Mouse (Mus musculus): ENCODE measurements around the gene Slc25a47. TPM values are rescaled to one million over a fixed set of nuclear protein-coding genes. Genes with fewer than 3 reads are reported as not detected.
A peak's percentile ranks its signal among the peaks of the same experiment; 100 is the strongest.

Gene Slc25a47
- polyA plus RNA-seq, 1 experiment from 2014 or later: 10.0 TPM

DNA sequence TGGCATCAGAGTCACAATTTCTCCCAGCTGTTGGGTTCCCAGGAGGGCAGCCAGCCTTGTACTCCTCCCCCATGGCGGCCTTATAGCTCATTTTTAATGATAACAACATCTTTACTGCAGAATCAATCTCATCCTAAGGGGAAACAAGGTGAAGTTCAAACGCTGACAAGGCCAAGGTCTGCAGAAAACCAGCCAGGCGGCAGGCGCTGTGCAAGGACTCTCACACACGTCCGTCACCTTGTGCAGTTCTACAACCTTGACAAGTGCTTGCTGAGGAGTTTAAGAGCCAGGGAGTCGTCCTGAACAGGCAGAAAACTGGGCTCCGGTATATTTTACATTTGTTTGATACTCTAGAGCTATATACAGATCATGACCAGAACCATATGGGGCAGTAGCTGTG is 46.9 kb downstream of the Slc25a47 start:
- Histone ChIP-seq H3K36me3 (ENCODE audit: control insufficient read depth, insufficient read depth, low read length) (peaks cover 2% of the 10 kb centered on the region; the same call in 1 of the 2 replicates), H3K9me3 (ENCODE audit: control insufficient read depth, low read length) (no peaks in the 10 kb centered on the region), H3K4me2 (ENCODE audit: low read depth, low read length, severe bottlenecking) (no peak overlapping the region), H3K9ac (ENCODE audit: low read length) (no peak overlapping the region), H3K4me1 (replicated peaks; ENCODE audit: control insufficient read depth, insufficient read depth, low read length) (no peaks in the 10 kb centered on the region), H3K27ac (ENCODE audit: low read depth, low read length) (no peak overlapping the region), H3K27me3 (ENCODE audit: control insufficient read depth, insufficient read depth, low read length) (no peaks in the 10 kb centered on the region), H3K4me3 (ENCODE audit: low read depth, low read length) (no peak overlapping the region)
- DNase-seq (ENCODE audit: low spot score) (no peak), ATAC-seq (replicated peaks; ENCODE audit: low FRiP score) (no peak)
- 89% methylated on average over 8 of the region's 8 CpGs for whole genome bisulfite sequencing

DNA sequence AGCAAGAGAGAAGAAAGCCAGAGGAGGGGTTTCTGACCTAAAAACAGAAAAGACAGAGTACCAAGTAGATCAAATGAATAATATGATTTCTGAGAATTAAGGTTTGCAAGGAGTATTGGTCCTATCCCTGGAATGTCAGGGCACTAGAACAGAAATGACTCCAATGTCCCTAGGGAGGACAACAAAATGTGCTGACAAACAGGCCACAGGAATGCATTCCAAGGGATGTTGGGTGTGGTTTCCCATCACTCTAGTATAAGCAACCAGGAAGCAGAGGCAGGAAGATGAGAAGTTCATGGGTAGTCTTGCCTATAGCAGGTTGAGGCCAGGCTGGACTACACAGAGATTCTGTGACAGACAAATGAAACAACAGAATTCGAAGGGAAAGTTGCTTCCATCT is 50.1 kb downstream of the Slc25a47 start:
- H3K9me3 ChIP-seq (ENCODE audit: control insufficient read depth, low read length): no peaks in the 10 kb centered on the region
- 97% methylated on average over 1 of the region's 1 CpGs for WGBS
- no peak overlapping the region for H3K9ac ChIP-seq (ENCODE audit: low read length)
- no peak overlapping the region for H3K27ac ChIP-seq (ENCODE audit: low read depth, low read length)
- no peaks in the 10 kb centered on the region; the same call in 1 of the 2 replicates for H3K36me3 ChIP-seq (ENCODE audit: control insufficient read depth, insufficient read depth, low read length)
- DNase-seq (ENCODE audit: low spot score): no peak
- H3K4me1 ChIP-seq (replicated peaks; ENCODE audit: control insufficient read depth, insufficient read depth, low read length): no peaks in the 10 kb centered on the region
- H3K27me3 ChIP-seq (ENCODE audit: control insufficient read depth, insufficient read depth, low read length): no peaks in the 10 kb centered on the region
- H3K4me2 ChIP-seq (ENCODE audit: low read depth, low read length, severe bottlenecking): no peak overlapping the region
- H3K4me3 ChIP-seq (ENCODE audit: low read depth, low read length): no peak overlapping the region
- no peak for ATAC-seq (replicated peaks; ENCODE audit: low FRiP score)

DNA sequence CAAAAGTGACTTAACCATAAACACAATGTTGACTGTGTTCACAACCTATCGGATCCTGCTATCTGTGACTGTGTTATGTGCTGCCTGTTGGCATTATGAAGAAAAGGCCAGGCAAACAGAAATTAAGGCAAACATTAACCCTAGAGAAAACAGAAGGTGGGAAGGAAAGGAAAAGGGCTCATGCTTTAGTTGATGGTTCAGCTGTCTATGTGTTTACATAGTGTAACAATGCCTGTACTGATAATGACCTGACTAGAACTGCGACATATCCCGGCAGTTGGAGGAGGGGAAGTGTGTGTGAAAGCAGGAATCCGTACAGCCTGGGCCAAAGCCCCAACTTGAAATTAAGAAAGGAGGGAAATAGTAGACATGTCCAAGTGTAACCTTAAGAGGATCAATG is 51.2 kb downstream of the Slc25a47 start:
- no peak overlapping the region for H3K4me3 ChIP-seq (ENCODE audit: low read depth, low read length)
- H3K4me1 ChIP-seq (replicated peaks; ENCODE audit: control insufficient read depth, insufficient read depth, low read length): no peaks in the 10 kb centered on the region
- no peak for DNase-seq (ENCODE audit: low spot score)
- H3K4me2 ChIP-seq (ENCODE audit: low read depth, low read length, severe bottlenecking): no peak overlapping the region
- no peak for ATAC-seq (replicated peaks; ENCODE audit: low FRiP score)
- H3K36me3 ChIP-seq (ENCODE audit: control insufficient read depth, insufficient read depth, low read length): no peaks in the 10 kb centered on the region; the same call in 1 of the 2 replicates
- H3K9ac ChIP-seq (ENCODE audit: low read length): no peak overlapping the region
- H3K27ac ChIP-seq (ENCODE audit: low read depth, low read length): no peak overlapping the region
- no peaks in the 10 kb centered on the region for H3K27me3 ChIP-seq (ENCODE audit: control insufficient read depth, insufficient read depth, low read length)
- 88% methylated on average over 4 of the region's 4 CpGs for WGBS
- H3K9me3 ChIP-seq (ENCODE audit: control insufficient read depth, low read length): no peaks in the 10 kb centered on the region

DNA sequence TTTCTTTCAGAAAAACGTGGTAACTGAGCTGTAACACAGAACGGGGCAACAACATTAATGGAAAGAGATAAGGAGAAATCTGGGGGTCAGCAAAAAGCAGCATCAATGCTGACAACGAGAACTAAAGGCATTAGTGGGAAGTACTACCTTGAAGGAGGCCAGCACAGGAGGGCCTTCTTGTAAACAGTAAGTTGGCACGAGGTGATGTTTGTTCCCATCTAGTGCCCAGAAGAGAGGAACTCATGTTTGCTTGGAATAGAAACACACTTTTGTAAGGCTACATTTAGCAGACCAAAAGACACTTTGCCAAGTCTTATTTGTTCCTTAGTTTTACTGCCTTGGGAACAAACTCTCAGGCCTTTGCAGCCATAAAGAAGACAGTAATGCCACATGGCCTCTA is 52.8 kb downstream of the Slc25a47 start:
- WGBS: 68% methylated on average over 4 of the region's 4 CpGs
- ATAC-seq (replicated peaks; ENCODE audit: low FRiP score): no peak
- Histone ChIP-seq H3K9me3 (ENCODE audit: control insufficient read depth, low read length) (no peaks in the 10 kb centered on the region), H3K4me2 (ENCODE audit: low read depth, low read length, severe bottlenecking) (no peak overlapping the region), H3K27me3 (ENCODE audit: control insufficient read depth, insufficient read depth, low read length) (no peaks in the 10 kb centered on the region), H3K36me3 (ENCODE audit: control insufficient read depth, insufficient read depth, low read length) (no peaks in the 10 kb centered on the region; the same call in 1 of the 2 replicates), H3K27ac (ENCODE audit: low read depth, low read length) (no peak overlapping the region), H3K9ac (ENCODE audit: low read length) (no peak overlapping the region), H3K4me1 (replicated peaks; ENCODE audit: control insufficient read depth, insufficient read depth, low read length) (peaks cover 10% of the 10 kb centered on the region), H3K4me3 (ENCODE audit: low read depth, low read length) (no peak overlapping the region)
- DNase-seq (ENCODE audit: low spot score): no peak

DNA sequence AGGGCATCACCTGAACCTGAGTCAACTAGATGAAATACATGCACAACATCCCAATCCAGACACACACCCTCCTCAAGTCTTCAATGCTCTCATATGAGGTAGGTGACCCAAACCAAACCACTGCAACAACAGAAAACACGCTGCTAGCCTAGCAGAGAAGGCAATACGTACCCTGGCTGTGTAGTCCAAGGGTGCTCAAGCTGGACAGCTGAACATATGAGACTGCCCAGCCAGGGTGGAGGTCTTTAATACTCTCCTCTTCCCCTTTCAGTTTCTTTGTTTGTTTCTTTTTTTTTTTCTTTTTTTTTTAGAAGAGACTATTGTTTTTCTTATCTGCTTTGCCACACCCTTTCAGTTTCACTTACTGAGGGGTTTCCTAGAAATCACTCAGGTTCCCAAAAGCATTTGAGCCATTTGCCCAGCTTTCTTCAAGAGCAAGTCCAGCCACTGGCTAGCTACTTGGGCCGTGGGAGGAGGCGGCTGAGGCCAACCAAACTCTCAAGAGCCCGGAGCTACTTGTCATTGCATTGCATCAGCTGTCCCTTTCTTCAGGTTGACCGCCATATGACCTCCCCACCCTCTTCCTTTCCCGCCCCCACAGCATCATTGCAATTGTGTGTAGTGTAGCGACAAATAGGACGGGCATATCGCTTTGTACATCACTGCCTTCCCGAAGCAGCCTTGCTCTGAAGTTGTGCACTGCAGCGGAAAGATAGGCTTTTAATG is 57.3 kb downstream of the Slc25a47 start, which contains the start of gene Wdr25:
TSS of gene Wdr25 (plus strand) at position 643 of the 726 bp plus-strand sequence.
- DNase-seq (ENCODE audit: low spot score): no peak
- no peaks in the 10 kb centered on the region for H3K9me3 ChIP-seq (ENCODE audit: control insufficient read depth, low read length)
- H3K9ac ChIP-seq (ENCODE audit: low read length): peak within 1 kb of the TSS; percentile 83
- peak within 1 kb of the TSS; percentile 91 for H3K4me3 ChIP-seq (ENCODE audit: low read depth, low read length)
- ATAC-seq (replicated peaks; ENCODE audit: low FRiP score): no peak
- H3K27ac ChIP-seq (ENCODE audit: low read depth, low read length): no peak within 1 kb of the TSS
- H3K4me1 ChIP-seq (replicated peaks; ENCODE audit: control insufficient read depth, insufficient read depth, low read length): peaks cover 10% of the 10 kb centered on the region
- H3K4me2 ChIP-seq (ENCODE audit: low read depth, low read length, severe bottlenecking): peak within 1 kb of the TSS; percentile 84
- H3K27me3 ChIP-seq (ENCODE audit: control insufficient read depth, insufficient read depth, low read length): no peaks in the 10 kb centered on the region
- no peaks in the 10 kb centered on the region; the same call in 1 of the 2 replicates for H3K36me3 ChIP-seq (ENCODE audit: control insufficient read depth, insufficient read depth, low read length)
- WGBS: 21% methylated on average over 12 of the region's 12 CpGs

DNA sequence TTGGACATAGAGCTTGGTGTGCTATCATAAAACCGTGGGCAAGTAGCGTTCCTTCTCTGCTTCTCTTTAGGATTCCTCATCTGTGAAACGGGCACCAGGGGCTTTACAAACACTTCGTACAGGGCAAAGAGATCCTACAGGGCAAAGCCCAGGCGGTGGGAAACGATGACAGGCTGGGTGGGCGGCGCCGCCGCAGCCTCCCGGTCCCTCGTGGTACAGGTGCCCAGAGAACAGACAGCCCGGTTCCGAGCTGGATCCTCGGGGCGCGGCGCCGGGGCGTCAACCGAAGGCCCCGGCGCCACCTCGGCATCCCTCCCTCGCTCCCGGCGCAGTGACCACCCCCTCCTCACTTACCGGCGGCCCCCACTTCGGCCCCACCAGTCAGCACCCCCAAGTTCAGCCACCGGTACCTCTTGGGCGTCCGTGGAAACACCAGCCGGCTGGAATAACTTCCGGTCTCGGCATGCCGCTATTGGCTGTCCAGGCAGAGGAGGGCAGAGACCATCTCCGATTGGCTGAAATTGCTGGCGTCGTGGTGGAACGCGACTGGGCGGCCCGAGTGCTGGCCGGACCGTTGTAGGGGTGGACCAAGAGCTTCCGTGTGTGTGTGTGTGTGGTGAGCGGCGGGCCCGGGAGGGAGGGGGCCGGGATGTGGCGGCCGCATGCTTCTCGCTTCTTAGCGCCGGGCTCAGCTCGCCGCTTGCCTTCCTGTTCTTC is 58.0 kb downstream of the Slc25a47 start, which contains the start of gene Wars:
TSS of gene Wars (minus strand) at position 460 of the 717 bp plus-strand sequence.
- peak; percentile 98 for DNase-seq (ENCODE audit: low spot score)
- Histone ChIP-seq H3K27me3 (ENCODE audit: control insufficient read depth, insufficient read depth, low read length) (no peaks in the 10 kb centered on the region), H3K36me3 (ENCODE audit: control insufficient read depth, insufficient read depth, low read length) (no peaks in the 10 kb centered on the region; the same call in 1 of the 2 replicates), H3K4me1 (replicated peaks; ENCODE audit: control insufficient read depth, insufficient read depth, low read length) (peaks cover 10% of the 10 kb centered on the region), H3K9me3 (ENCODE audit: control insufficient read depth, low read length) (no peaks in the 10 kb centered on the region), H3K4me3 (ENCODE audit: low read depth, low read length) (peak within 1 kb of the TSS; percentile 91), H3K9ac (ENCODE audit: low read length) (peak within 1 kb of the TSS; percentile 83), H3K4me2 (ENCODE audit: low read depth, low read length, severe bottlenecking) (peak within 1 kb of the TSS; percentile 84), H3K27ac (ENCODE audit: low read depth, low read length) (no peak within 1 kb of the TSS)
- under 1% methylated on average over 58 of the region's 58 CpGs for WGBS
- peak; percentile 100 for ATAC-seq (replicated peaks; ENCODE audit: low FRiP score)

DNA sequence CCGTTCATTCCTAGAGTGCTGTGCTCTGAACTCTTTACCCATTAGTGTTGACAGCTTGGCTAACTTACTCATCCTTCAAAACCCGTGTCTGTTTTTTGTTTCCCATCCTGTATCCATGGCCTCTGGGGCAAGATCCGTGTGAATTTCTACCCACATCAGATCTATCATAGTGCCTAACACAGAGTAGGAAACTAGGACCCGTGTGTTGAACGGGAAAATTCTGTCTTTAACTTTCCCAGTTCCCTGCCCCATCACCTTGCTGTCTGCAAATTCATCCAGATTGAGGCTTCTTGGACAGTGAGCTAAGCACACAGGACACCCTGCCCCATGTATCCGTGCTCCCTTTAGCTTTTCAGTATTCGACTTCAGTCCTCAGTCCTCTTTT is 58.6 kb downstream of the Slc25a47 start:
- Histone ChIP-seq H3K9me3 (ENCODE audit: control insufficient read depth, low read length) (no peaks in the 10 kb centered on the region), H3K4me3 (ENCODE audit: low read depth, low read length) (peak overlapping the region; percentile 91), H3K4me2 (ENCODE audit: low read depth, low read length, severe bottlenecking) (peak overlapping the region; percentile 81), H3K9ac (ENCODE audit: low read length) (peak overlapping the region; percentile 83), H3K27ac (ENCODE audit: low read depth, low read length) (no peak overlapping the region), H3K4me1 (replicated peaks; ENCODE audit: control insufficient read depth, insufficient read depth, low read length) (peaks cover 10% of the 10 kb centered on the region), H3K36me3 (ENCODE audit: control insufficient read depth, insufficient read depth, low read length) (no peaks in the 10 kb centered on the region; the same call in 1 of the 2 replicates), H3K27me3 (ENCODE audit: control insufficient read depth, insufficient read depth, low read length) (no peaks in the 10 kb centered on the region)
- DNase-seq (ENCODE audit: low spot score): no peak
- WGBS: 2% methylated on average over 7 of the region's 7 CpGs
- peak; percentile 44; the same call in 1 of the 2 replicates for ATAC-seq (replicated peaks; ENCODE audit: low FRiP score)

DNA sequence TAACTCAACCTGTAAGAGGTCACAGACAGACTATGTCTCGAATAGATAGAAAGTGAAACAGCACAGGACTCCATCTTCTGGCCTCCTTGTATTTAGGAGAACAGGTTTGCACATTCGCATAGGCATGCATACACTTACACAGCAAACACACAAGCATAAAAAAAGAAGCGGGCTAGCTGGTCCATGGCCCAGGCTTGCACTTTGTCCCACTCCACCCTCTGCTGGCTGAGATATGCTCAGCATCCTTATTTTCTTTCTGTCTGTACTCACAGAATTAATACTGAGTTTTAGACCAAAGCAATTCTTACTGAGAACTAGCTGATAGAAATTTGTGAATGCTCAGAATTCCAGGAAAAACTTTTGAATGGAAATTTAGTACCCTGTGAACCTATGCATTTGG is 60.2 kb downstream of the Slc25a47 start:
- ATAC-seq (replicated peaks; ENCODE audit: low FRiP score) (no peak), DNase-seq (ENCODE audit: low spot score) (no peak)
- no peak overlapping the region for H3K27ac ChIP-seq (ENCODE audit: low read depth, low read length)
- H3K27me3 ChIP-seq (ENCODE audit: control insufficient read depth, insufficient read depth, low read length): no peaks in the 10 kb centered on the region
- H3K9ac ChIP-seq (ENCODE audit: low read length): no peak overlapping the region
- no peaks in the 10 kb centered on the region for H3K9me3 ChIP-seq (ENCODE audit: control insufficient read depth, low read length)
- peaks cover 10% of the 10 kb centered on the region for H3K4me1 ChIP-seq (replicated peaks; ENCODE audit: control insufficient read depth, insufficient read depth, low read length)
- H3K36me3 ChIP-seq (ENCODE audit: control insufficient read depth, insufficient read depth, low read length): no peaks in the 10 kb centered on the region
- H3K4me3 ChIP-seq (ENCODE audit: low read depth, low read length): no peak overlapping the region
- whole genome bisulfite sequencing: 81% methylated on average over 3 of the region's 3 CpGs
- H3K4me2 ChIP-seq (ENCODE audit: low read depth, low read length, severe bottlenecking): no peak overlapping the region
